Mouse (Mus musculus) spleen, embryonic (tissue): Measurements from ENCODE around the gene Adam12.
"Not testable (repeated sequence)": the region's sequence is repeated elsewhere in the genome, so short reads cannot be mapped to it uniquely, and the experiment has no call there.

Source experiments
- CTCF ChIA-PET: fragments of 350-600 bp; sonication (Branson Sonifier 250); formaldehyde crosslinking; loops from one replicate; lab custom pipeline; 2022; lab: Charles Lee

Gene Adam12

GRCm38 (mm10) chr7:133936377-133936776 lies 295.6 kb downstream of the Adam12 start:
- CTCF ChIA-PET: no interaction called here

DNA sequence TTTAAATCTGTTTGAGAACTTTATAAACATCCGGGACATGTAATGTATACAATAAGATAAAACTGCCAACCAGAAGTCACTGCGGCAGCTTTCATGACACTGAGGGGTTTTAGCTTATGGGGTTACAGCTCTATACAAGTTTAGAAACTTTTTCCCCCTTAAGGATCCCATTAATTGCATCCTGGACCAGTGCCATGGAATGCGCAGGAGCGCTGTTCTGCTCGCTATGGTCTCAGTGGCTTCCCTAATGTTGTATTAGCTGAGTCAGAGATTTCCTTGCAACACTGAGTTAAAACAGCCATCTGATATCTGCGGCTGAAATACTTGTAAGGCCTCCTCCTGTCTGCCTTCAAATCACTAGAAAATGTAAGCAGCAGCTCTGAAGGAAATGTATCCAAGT lies 298.6 kb downstream of the Adam12 start:
- CTCF ChIA-PET: no interaction called here

GRCm38 (mm10) chr7:133931481-133931880 lies 300.5 kb downstream of the Adam12 start:
- CTCF ChIA-PET: no interaction called here

DNA sequence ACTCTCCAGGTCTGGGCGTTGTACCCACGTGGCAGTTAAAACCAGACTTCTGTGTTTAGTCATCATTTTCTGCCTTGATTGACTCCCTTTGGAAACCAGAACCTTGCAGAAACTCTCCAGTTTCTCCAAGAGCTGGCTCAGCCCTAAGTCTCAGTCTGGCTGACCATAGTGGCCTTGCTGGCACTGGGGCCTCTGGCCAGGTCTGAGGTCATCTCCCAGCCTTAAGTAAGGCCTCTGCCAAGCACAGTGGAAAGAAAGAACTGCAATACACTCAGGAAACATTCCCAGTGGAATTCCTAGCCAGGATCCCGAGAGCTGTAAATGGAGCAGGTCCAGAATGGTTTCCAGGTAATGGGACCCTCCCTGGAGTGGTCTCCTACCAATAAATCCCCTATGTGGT lies 303.0 kb downstream of the Adam12 start:
- CTCF ChIA-PET: no interaction called here

GRCm38 (mm10) chr7:133925771-133926170 lies 306.2 kb downstream of the Adam12 start:
- CTCF ChIA-PET: no interaction called here

- CTCF ChIA-PET: no interaction called here
These were observed 308.0 kb downstream of the Adam12 start for GRCm38 (mm10) chr7:133923994-133924393.

- CTCF ChIA-PET: no interaction called here
These were observed 310.7 kb downstream of the Adam12 start for GRCm38 (mm10) chr7:133921291-133921690.

- CTCF ChIA-PET: interaction anchor here (0.6 kb wide), 1 partner anchor 160 kb away, joined by 3 read pairs; no protein-coding TSS in a partner anchor
These were observed 311.2 kb downstream of the Adam12 start for GRCm38 (mm10) chr7:133920724-133921123.

GRCm38 (mm10) chr7:133919918-133920317 lies 312.0 kb downstream of the Adam12 start:
- CTCF ChIA-PET: no interaction called here

- CTCF ChIA-PET: no interaction called here
These were observed 312.6 kb downstream of the Adam12 start for GRCm38 (mm10) chr7:133919306-133919705.

GRCm38 (mm10) chr7:133916230-133916629 lies 315.7 kb downstream of the Adam12 start:
- CTCF ChIA-PET: no interaction called here

DNA sequence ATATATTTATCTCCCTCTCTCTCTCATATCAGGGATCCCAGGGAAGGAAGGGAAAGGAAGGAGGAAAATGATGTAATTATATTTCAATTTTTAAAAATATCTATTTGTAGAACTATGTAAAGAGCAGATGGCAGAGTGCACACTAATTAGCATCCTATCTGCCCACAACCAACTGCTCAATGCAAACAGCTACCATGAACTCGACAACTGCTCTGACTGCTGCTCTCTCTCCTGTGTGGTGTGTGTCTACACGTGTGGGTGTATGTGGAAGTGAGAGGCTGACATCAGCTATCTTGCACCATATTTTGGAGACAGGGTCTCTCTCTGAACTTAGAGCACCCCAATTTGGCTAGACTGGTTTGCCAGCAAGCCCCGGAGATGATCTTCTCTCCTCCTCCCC lies 320.1 kb downstream of the Adam12 start:
- CTCF ChIA-PET: no interaction called here

- CTCF ChIA-PET: no interaction called here
These were observed 322.0 kb downstream of the Adam12 start for GRCm38 (mm10) chr7:133909833-133910375.

GRCm38 (mm10) chr7:133908966-133909365 lies 323.0 kb downstream of the Adam12 start:
- CTCF ChIA-PET: no interaction called here

DNA sequence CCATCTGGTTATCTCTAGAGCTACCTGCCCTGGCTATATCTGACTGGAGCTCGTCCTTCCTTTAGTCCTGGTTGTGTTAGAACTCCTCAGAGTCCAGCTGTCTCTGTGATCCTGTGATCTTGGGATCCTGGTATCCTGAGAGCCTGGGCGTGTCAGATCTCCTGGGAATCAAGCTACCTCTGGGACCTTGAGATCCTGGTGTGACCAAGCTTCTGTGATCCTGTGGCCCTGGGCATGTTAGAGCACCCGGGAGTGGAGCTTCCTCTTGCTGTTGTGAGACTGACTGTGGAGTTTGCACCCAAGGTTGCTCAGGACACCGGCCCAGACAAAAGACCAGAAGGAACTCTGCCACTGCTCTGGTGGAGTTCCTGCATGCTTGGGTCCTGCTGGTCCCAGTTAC lies 332.6 kb downstream of the Adam12 start:
- CTCF ChIA-PET: no interaction called here

DNA sequence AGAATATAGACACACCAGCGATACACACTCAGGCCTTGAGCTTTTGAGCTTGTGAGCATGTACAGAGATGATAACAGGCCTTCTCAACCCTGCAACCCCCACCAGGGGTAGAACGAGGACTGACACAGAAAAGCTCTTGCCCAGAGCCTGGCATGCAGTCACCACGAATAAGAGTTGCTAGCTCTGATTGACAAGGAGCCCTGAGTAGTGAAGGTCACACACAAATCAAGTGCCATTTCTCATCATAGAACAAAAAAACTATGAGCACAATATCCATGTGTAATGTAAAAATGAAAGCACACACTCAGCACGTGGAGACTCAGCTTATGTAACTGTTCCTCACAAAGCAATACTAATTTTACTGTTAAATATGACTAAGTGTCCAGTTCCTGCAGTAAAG lies 340.1 kb downstream of the Adam12 start:
- CTCF ChIA-PET: no interaction called here

GRCm38 (mm10) chr7:133891298-133891697 lies 340.6 kb downstream of the Adam12 start:
- CTCF ChIA-PET: no interaction called here

DNA sequence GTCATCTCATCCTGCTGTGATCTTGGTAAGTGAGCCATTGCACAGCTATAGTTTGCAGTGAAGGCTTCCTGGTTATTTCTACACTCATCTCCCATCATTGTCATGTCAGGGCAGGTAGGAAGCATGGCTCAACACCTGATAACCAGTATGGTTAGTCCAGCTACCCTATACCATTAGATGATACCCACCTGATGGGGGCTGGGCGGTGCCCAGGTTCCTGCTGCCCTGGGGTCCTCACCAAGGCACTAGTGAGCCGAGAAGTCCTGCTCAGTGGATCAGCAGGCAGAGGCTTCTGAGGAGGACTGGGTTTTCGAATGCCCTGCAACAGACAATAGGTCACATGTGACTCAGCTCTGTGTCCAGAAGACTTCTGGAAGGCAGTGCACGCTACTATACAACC lies 342.0 kb downstream of the Adam12 start:
- CTCF ChIA-PET: no interaction called here

DNA sequence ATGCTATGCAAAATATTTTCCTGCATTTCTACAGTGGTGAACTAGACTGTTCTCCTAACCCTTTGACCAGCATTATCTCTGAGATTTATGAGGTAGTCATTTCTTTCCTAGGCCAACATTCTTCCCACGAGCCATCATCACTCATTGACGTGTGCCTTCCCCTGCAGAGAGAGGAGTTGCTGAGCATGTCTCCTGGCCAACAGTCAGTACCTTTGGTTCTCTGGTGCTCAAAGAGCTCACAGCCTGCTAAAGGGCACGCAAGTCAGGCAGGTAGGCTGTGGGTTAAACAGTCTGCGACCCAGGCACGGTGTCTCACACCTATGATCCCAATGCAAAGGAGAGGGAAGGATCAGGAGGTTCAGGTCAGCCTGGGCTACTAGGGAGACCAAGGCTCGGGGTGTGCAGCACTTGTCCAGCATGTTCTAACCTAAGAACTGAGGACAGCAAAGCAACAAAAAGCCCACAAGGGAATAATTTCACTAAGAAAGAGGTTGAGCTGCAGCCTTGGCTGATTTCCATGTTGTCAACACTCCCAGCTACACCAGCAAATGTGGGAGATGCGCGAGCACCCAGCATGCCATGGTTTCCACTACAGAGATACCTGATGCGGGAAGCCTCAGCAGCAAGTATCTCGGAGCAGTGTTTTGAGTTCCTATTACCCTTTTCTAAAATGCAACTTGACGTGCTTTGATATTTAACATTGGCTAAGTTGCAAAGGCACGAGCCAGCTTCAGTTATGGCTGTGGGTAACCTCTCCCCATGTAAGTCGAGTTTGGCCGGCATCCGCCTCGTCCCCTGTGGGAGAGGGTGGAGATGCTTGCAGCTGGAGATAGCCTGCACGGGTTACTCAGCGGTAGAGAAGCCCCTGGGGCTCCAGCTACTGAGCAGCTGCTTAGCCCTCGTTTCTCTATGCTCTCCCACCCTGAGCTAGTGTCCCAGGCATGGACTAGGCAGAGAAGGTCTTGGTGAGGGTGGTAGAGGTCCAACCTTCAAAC lies 342.7 kb downstream of the Adam12 start:
- CTCF ChIA-PET: no interaction called here

- CTCF ChIA-PET: not testable (repeated sequence)
These were observed 347.1 kb downstream of the Adam12 start for GRCm38 (mm10) chr7:133884759-133885431.

GRCm38 (mm10) chr7:133879761-133880160 lies 352.2 kb downstream of the Adam12 start:
- CTCF ChIA-PET: no interaction called here

DNA sequence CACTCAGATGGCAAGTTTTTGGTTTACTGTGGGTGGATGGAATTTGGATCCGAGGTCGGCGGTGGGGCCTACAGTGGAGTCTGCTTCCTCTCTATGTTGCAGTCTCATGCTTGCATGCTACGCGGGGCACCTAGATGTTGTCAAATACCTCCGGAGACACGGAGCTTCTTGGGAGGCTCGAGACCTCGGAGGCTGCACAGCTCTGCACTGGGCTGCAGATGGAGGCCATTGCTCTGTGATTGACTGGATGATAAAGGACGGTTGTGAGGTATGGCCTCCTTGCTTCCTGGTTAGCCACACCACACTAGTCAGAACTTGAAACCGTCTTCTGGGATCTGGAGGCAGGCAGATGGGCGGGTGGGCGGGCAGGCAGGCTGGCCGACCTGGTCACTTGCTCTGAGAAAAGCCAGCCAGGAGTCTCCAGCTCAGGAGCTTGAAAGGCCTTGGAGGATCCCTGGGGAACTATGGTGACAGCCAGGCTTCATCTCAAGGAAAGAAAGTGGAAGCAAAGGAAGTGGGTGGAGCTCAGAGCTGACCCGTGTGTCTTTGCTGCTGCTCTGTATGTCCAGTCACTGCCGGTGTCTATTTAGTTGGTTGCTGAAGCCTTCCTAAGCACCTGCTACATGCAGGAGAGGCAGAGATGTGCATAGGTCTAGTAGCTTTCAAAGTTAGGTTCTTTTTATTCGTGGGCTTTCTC lies 355.2 kb downstream of the Adam12 start:
- CTCF ChIA-PET: no interaction called here
